Mouse (Mus musculus): ENCODE data around the gene Etnk2. TPM values are rescaled to one million over a fixed set of nuclear protein-coding genes. Genes with fewer than 3 reads are reported as not detected.
A peak's percentile ranks its signal among the peaks of the same experiment; 100 is the strongest.

Etnk2 gene
- polyA plus RNA-seq (2014; fragmentation: Nextera tagmentation; extraction: Ambion mirVana): 2.9 and 3.1 TPM in 2 replicates

- peak; percentile 82 for ATAC-seq (ENCODE audit: low FRiP score)
- DNase-seq (ENCODE audit: low spot score): peak; percentile 87
- Histone ChIP-seq H3K36me3 (ENCODE audit: control insufficient read depth, insufficient read depth, low read length) (no peaks in the 10 kb centered on the region), H3K4me3 (ENCODE audit: low read depth, low read length) (peak within 1 kb of the TSS; percentile 68), H3K27ac (ENCODE audit: low read depth, low read length) (no peak within 1 kb of the TSS), H3K27me3 (ENCODE audit: control insufficient read depth, insufficient read depth, low read length) (peaks cover 19% of the 10 kb centered on the region), H3K4me1 (replicated peaks; ENCODE audit: control insufficient read depth, insufficient read depth, low read length) (peaks cover 10% of the 10 kb centered on the region; the same call in 1 of the 2 replicates), H3K4me2 (replicated peaks; ENCODE audit: low read depth, low read length) (peak within 1 kb of the TSS; percentile 98), H3K9me3 (ENCODE audit: control insufficient read depth, low read length) (no peaks in the 10 kb centered on the region), H3K9ac (ENCODE audit: low read depth, low read length) (peak within 1 kb of the TSS; percentile 62)
- WGBS: under 1% methylated on average over 52 of the region's 52 CpGs
Observed at GRCm38 (mm10) chr1:133363276-133364021, at the start of gene Etnk2. Gene Etnk2, plus strand, starts transcription at chr1:133363572.

GRCm38 (mm10) chr1:133314364-133314763 is 49.0 kb upstream of the Etnk2 start:
- Histone ChIP-seq H3K4me3 (ENCODE audit: low read depth, low read length) (no peak overlapping the region), H3K4me1 (replicated peaks; ENCODE audit: control insufficient read depth, insufficient read depth, low read length) (no peaks in the 10 kb centered on the region), H3K9ac (ENCODE audit: low read depth, low read length) (no peak overlapping the region), H3K4me2 (replicated peaks; ENCODE audit: low read depth, low read length) (no peak overlapping the region), H3K27ac (ENCODE audit: low read depth, low read length) (no peak overlapping the region), H3K27me3 (ENCODE audit: control insufficient read depth, insufficient read depth, low read length) (no peaks in the 10 kb centered on the region), H3K36me3 (ENCODE audit: control insufficient read depth, insufficient read depth, low read length) (no peaks in the 10 kb centered on the region), H3K9me3 (ENCODE audit: control insufficient read depth, low read length) (no peaks in the 10 kb centered on the region)
- ATAC-seq (ENCODE audit: low FRiP score): no peak
- DNase-seq (ENCODE audit: low spot score): peak; percentile 78
- 25% methylated on average over 8 of the region's 8 CpGs for WGBS

GRCm38 (mm10) chr1:133315775-133316174 is 47.6 kb upstream of the Etnk2 start:
- Histone ChIP-seq H3K27ac (ENCODE audit: low read depth, low read length) (no peak overlapping the region), H3K9ac (ENCODE audit: low read depth, low read length) (no peak overlapping the region), H3K27me3 (ENCODE audit: control insufficient read depth, insufficient read depth, low read length) (no peaks in the 10 kb centered on the region), H3K4me2 (replicated peaks; ENCODE audit: low read depth, low read length) (no peak overlapping the region), H3K4me3 (ENCODE audit: low read depth, low read length) (no peak overlapping the region), H3K4me1 (replicated peaks; ENCODE audit: control insufficient read depth, insufficient read depth, low read length) (no peaks in the 10 kb centered on the region), H3K9me3 (ENCODE audit: control insufficient read depth, low read length) (no peaks in the 10 kb centered on the region), H3K36me3 (ENCODE audit: control insufficient read depth, insufficient read depth, low read length) (no peaks in the 10 kb centered on the region)
- WGBS: 84% methylated on average over 6 of the region's 6 CpGs
- ATAC-seq (ENCODE audit: low FRiP score): no peak
- DNase-seq (ENCODE audit: low spot score): no peak

GRCm38 (mm10) chr1:133316577-133316976 is 46.8 kb upstream of the Etnk2 start:
- no peaks in the 10 kb centered on the region for H3K27me3 ChIP-seq (ENCODE audit: control insufficient read depth, insufficient read depth, low read length)
- no peak overlapping the region for H3K9ac ChIP-seq (ENCODE audit: low read depth, low read length)
- H3K4me1 ChIP-seq (replicated peaks; ENCODE audit: control insufficient read depth, insufficient read depth, low read length): no peaks in the 10 kb centered on the region
- WGBS: 81% methylated on average over 4 of the region's 4 CpGs
- H3K9me3 ChIP-seq (ENCODE audit: control insufficient read depth, low read length): no peaks in the 10 kb centered on the region
- H3K36me3 ChIP-seq (ENCODE audit: control insufficient read depth, insufficient read depth, low read length): no peaks in the 10 kb centered on the region
- H3K27ac ChIP-seq (ENCODE audit: low read depth, low read length): no peak overlapping the region
- ATAC-seq (ENCODE audit: low FRiP score): no peak
- DNase-seq (ENCODE audit: low spot score): no peak
- H3K4me3 ChIP-seq (ENCODE audit: low read depth, low read length): no peak overlapping the region
- H3K4me2 ChIP-seq (replicated peaks; ENCODE audit: low read depth, low read length): no peak overlapping the region

- DNase-seq (ENCODE audit: low spot score): no peak
- Histone ChIP-seq H3K9ac (ENCODE audit: low read depth, low read length) (no peak overlapping the region), H3K36me3 (ENCODE audit: control insufficient read depth, insufficient read depth, low read length) (no peaks in the 10 kb centered on the region), H3K27me3 (ENCODE audit: control insufficient read depth, insufficient read depth, low read length) (no peaks in the 10 kb centered on the region), H3K4me1 (replicated peaks; ENCODE audit: control insufficient read depth, insufficient read depth, low read length) (no peaks in the 10 kb centered on the region), H3K4me2 (replicated peaks; ENCODE audit: low read depth, low read length) (no peak overlapping the region), H3K9me3 (ENCODE audit: control insufficient read depth, low read length) (no peaks in the 10 kb centered on the region), H3K4me3 (ENCODE audit: low read depth, low read length) (no peak overlapping the region), H3K27ac (ENCODE audit: low read depth, low read length) (no peak overlapping the region)
- 83% methylated on average over 1 of the region's 1 CpGs for WGBS
- ATAC-seq (ENCODE audit: low FRiP score): no peak
Observed at GRCm38 (mm10) chr1:133317149-133317548, 46.2 kb upstream of the Etnk2 start.

GRCm38 (mm10) chr1:133321267-133321925 is 42.0 kb upstream of the Etnk2 start, which contains the start of gene Kiss1:
Gene Kiss1, plus strand, starts transcription at chr1:133321875.
- no peak for ATAC-seq (ENCODE audit: low FRiP score)
- Histone ChIP-seq H3K9me3 (ENCODE audit: control insufficient read depth, low read length) (no peaks in the 10 kb centered on the region), H3K4me1 (replicated peaks; ENCODE audit: control insufficient read depth, insufficient read depth, low read length) (no peaks in the 10 kb centered on the region), H3K27ac (ENCODE audit: low read depth, low read length) (no peak within 1 kb of the TSS), H3K9ac (ENCODE audit: low read depth, low read length) (no peak within 1 kb of the TSS), H3K36me3 (ENCODE audit: control insufficient read depth, insufficient read depth, low read length) (no peaks in the 10 kb centered on the region), H3K27me3 (ENCODE audit: control insufficient read depth, insufficient read depth, low read length) (no peaks in the 10 kb centered on the region), H3K4me2 (replicated peaks; ENCODE audit: low read depth, low read length) (no peak within 1 kb of the TSS), H3K4me3 (ENCODE audit: low read depth, low read length) (no peak within 1 kb of the TSS)
- 89% methylated on average over 13 of the region's 13 CpGs for WGBS
- no peak for DNase-seq (ENCODE audit: low spot score)

- Histone ChIP-seq H3K4me2 (replicated peaks; ENCODE audit: low read depth, low read length) (no peak overlapping the region), H3K9me3 (ENCODE audit: control insufficient read depth, low read length) (no peaks in the 10 kb centered on the region), H3K4me1 (replicated peaks; ENCODE audit: control insufficient read depth, insufficient read depth, low read length) (no peaks in the 10 kb centered on the region), H3K27ac (ENCODE audit: low read depth, low read length) (no peak overlapping the region), H3K27me3 (ENCODE audit: control insufficient read depth, insufficient read depth, low read length) (no peaks in the 10 kb centered on the region), H3K4me3 (ENCODE audit: low read depth, low read length) (no peak overlapping the region), H3K9ac (ENCODE audit: low read depth, low read length) (no peak overlapping the region), H3K36me3 (ENCODE audit: control insufficient read depth, insufficient read depth, low read length) (no peaks in the 10 kb centered on the region)
- DNase-seq (ENCODE audit: low spot score) (no peak), ATAC-seq (ENCODE audit: low FRiP score) (no peak)
- 46% methylated on average over 5 of the region's 5 CpGs for WGBS
Observed at GRCm38 (mm10) chr1:133323333-133323732, 40.0 kb upstream of the Etnk2 start.

- H3K27ac ChIP-seq (ENCODE audit: low read depth, low read length): no peak overlapping the region
- no peaks in the 10 kb centered on the region for H3K36me3 ChIP-seq (ENCODE audit: control insufficient read depth, insufficient read depth, low read length)
- no peak overlapping the region for H3K4me2 ChIP-seq (replicated peaks; ENCODE audit: low read depth, low read length)
- DNase-seq (ENCODE audit: low spot score) (no peak), ATAC-seq (ENCODE audit: low FRiP score) (no peak)
- 0 out of 2 replicates have a peak, but pooled peaks cover 2% of the 10 kb centered on the region for H3K4me1 ChIP-seq (replicated peaks; ENCODE audit: control insufficient read depth, insufficient read depth, low read length)
- H3K4me3 ChIP-seq (ENCODE audit: low read depth, low read length): no peak overlapping the region
- peaks cover 2% of the 10 kb centered on the region for H3K27me3 ChIP-seq (ENCODE audit: control insufficient read depth, insufficient read depth, low read length)
- WGBS: 84% methylated on average over 8 of the region's 8 CpGs
- H3K9me3 ChIP-seq (ENCODE audit: control insufficient read depth, low read length): no peaks in the 10 kb centered on the region
- H3K9ac ChIP-seq (ENCODE audit: low read depth, low read length): no peak overlapping the region
Observed at GRCm38 (mm10) chr1:133325951-133326350, 37.4 kb upstream of the Etnk2 start.
